Mouse (Mus musculus) adrenal gland, adult 8-10 months (tissue): ENCODE data around the gene D10Wsu102e. TPM values are rescaled to one million over a fixed set of nuclear protein-coding genes. Genes with fewer than 3 reads are reported as not detected.

Experiments used
- DNase-seq: peaks from one replicate; pipeline ENCODE4 v3.0.0; 2022
- total RNA-seq, 4 experiments: library from RNA; stranded (reverse); gene quantifications; 2 replicates each; pipeline ENCODE4 v1.2.4; 2022

D10Wsu102e gene
- total RNA-seq, result 1 to 10 TPM in 2 of 4 experiments, under 1 TPM in 2; 0.75 to 1.8 (median 1.0) TPM

- DNase-seq, result peak; percentile 97
Observed at GRCm38 (mm10) chr10:83359956-83360355, at the start of gene D10Wsu102e. TSS of gene D10Wsu102e (plus strand) at chr10:83360221.

GRCm38 (mm10) chr10:83310356-83310755 lies 49.7 kb upstream of the D10Wsu102e start:
- no peak for DNase-seq

GRCm38 (mm10) chr10:83313033-83313432 lies 47.0 kb upstream of the D10Wsu102e start:
- DNase-seq, result no peak

GRCm38 (mm10) chr10:83320396-83320795 lies 39.6 kb upstream of the D10Wsu102e start:
- DNase-seq, result no peak

GRCm38 (mm10) chr10:83320870-83321269 lies 39.2 kb upstream of the D10Wsu102e start:
- DNase-seq, result peak; percentile 44

- no peak for DNase-seq
Observed at GRCm38 (mm10) chr10:83321528-83321927, 38.5 kb upstream of the D10Wsu102e start.

GRCm38 (mm10) chr10:83322551-83323100 lies 37.4 kb upstream of the D10Wsu102e start:
- no peak for DNase-seq

GRCm38 (mm10) chr10:83324871-83325270 lies 35.1 kb upstream of the D10Wsu102e start:
- DNase-seq, result no peak

GRCm38 (mm10) chr10:83325903-83326302 lies 34.1 kb upstream of the D10Wsu102e start:
- no peak for DNase-seq

GRCm38 (mm10) chr10:83326648-83327285 lies 33.3 kb upstream of the D10Wsu102e start:
- DNase-seq, result no peak

- no peak for DNase-seq
Observed at GRCm38 (mm10) chr10:83328791-83329190, 31.2 kb upstream of the D10Wsu102e start.

- no peak for DNase-seq
Observed at GRCm38 (mm10) chr10:83330336-83330735, 29.7 kb upstream of the D10Wsu102e start.

- DNase-seq, result no peak
Observed at GRCm38 (mm10) chr10:83331811-83332210, 28.2 kb upstream of the D10Wsu102e start.

- no peak for DNase-seq
Observed at GRCm38 (mm10) chr10:83332581-83332980, 27.4 kb upstream of the D10Wsu102e start.

GRCm38 (mm10) chr10:83336336-83336735 lies 23.7 kb upstream of the D10Wsu102e start:
- DNase-seq, result no peak

- peak; percentile 55 for DNase-seq
Observed at GRCm38 (mm10) chr10:83337159-83337951, 22.7 kb upstream of the D10Wsu102e start, which contains the start of gene Slc41a2. TSS of gene Slc41a2 (minus strand) at chr10:83337882.

GRCm38 (mm10) chr10:83337971-83338598 lies 21.9 kb upstream of the D10Wsu102e start:
- no peak for DNase-seq

GRCm38 (mm10) chr10:83341226-83341625 lies 18.8 kb upstream of the D10Wsu102e start:
- DNase-seq, result no peak

GRCm38 (mm10) chr10:83343171-83343570 lies 16.9 kb upstream of the D10Wsu102e start:
- DNase-seq, result peak; percentile 57

GRCm38 (mm10) chr10:83343828-83344685 lies 16.0 kb upstream of the D10Wsu102e start:
- DNase-seq, result no peak

GRCm38 (mm10) chr10:83345693-83346358 lies 14.2 kb upstream of the D10Wsu102e start:
- DNase-seq, result no peak
